Mouse (Mus musculus) lung, embryonic 14.5 days (tissue): ENCODE results near the gene Kazald1. TPM values are rescaled to one million over a fixed set of nuclear protein-coding genes. Genes with fewer than 3 reads are reported as not detected.
A peak's percentile ranks its signal among the peaks of the same experiment; 100 is the strongest.

Source experiments
- ATAC-seq: fragments of 200-750 bp; cut with Nextera tagmentation; 2 replicates; pipeline ENCODE4 v1.8.0; 2017; ENCODE audit warnings: mild to moderate bottlenecking, moderate TSS enrichment, moderate library complexity; ENCODE audit not compliant: insufficient read depth
- DNase-seq: peaks from one replicate; pipeline ENCODE4 v3.0.0-alpha.2; 2015
- H3K27ac ChIP-seq: fragments of 300-500 bp; sonication (generic); 2 replicates; pipeline ENCODE4 v1.5.1; 2014; ENCODE audit warnings: low read depth, mild to moderate bottlenecking, moderate library complexity
- H3K27me3 ChIP-seq: fragments of 300-500 bp; sonication (generic); 2 replicates; pipeline ENCODE4 v1.6.1; 2014; ENCODE audit warnings: low read length, control low read depth; ENCODE audit not compliant: insufficient read depth
- H3K36me3 ChIP-seq: fragments of 300-500 bp; sonication (generic); 2 replicates; pipeline ENCODE4 v1.6.1; 2014; ENCODE audit warnings: control low read depth; ENCODE audit not compliant: insufficient read depth
- H3K4me1 ChIP-seq: fragments of 300-500 bp; sonication (generic); 2 replicates; pipeline ENCODE4 v1.6.1; 2014; ENCODE audit warnings: antibody characterized with exemption, control low read depth; ENCODE audit not compliant: insufficient read depth
- H3K4me2 ChIP-seq: fragments of 300-500 bp; sonication (generic); 2 replicates; pipeline ENCODE4 v1.6.1; 2014; ENCODE audit warnings: mild to moderate bottlenecking
- H3K4me3 ChIP-seq: fragments of 300-500 bp; sonication (generic); 2 replicates; pipeline ENCODE4 v1.5.1; 2014; ENCODE audit warnings: low read depth, low read length
- H3K9ac ChIP-seq: fragments of 300-500 bp; sonication (generic); 2 replicates; pipeline ENCODE4 v1.6.1; 2014
- H3K9me3 ChIP-seq: fragments of 300-500 bp; sonication (generic); 2 replicates; pipeline ENCODE4 v1.6.1; 2016; ENCODE audit warnings: low read depth, low read length, control low read depth
- CTCF ChIP-seq: IDR thresholded peaks from 2 replicates; pipeline ENCODE4 v1.5.1; 2016; ENCODE audit warnings: antibody characterized with exemption, low read depth
- WGBS: fragments of 180-500 bp; shearing (Covaris S2); extraction: QIAGEN DNeasy Blood & Tissue Kit; methylation state at CpG from one replicate; pipeline ENCODE4 v1.1.7; 2014; 5-methylcytosine and 5-hydroxymethylcytosine counted together
- polyA plus RNA-seq: library from polyadenylated mRNA; unstranded; fragments of >200 nt; fragmentation: Nextera tagmentation; extraction: Ambion mirVana; gene quantifications from 2 replicates; pipeline ENCODE4 v1.2.1, GENCODE M21; 2014

The Kazald1 gene
- polyA plus RNA-seq, 1 experiment from 2014 or later: 1.5 TPM

DNA sequence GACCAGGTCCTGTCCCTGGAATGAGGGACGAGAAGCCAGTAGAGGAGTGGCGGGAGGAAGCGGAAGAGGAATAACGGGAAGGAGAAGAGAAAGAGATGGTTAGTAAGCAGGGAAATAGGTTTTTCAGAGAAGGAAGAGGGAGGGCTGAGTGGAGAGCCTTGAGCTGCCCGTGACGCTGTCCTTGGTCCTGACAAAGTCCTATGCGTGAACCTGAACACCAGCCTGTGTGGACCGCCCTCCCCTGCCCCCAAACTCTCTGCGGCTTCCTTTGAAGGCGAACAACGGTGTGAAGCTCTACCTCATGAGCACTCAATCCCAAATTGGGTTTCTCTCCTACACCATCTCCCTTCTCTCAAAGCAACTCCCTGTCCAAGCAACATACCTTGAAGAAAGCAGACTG lies 22.8 kb downstream of the Kazald1 start:
- Histone ChIP-seq H3K4me2 (no peak overlapping the region), H3K36me3 (no peaks in the 10 kb centered on the region), H3K9me3 (no peaks in the 10 kb centered on the region), H3K27me3 (0 out of 2 replicates have a peak, but pooled peaks cover 5% of the 10 kb centered on the region), H3K4me3 (no peak overlapping the region), H3K9ac (no peak overlapping the region), H3K4me1 (no peaks in the 10 kb centered on the region), H3K27ac (no peak overlapping the region)
- ATAC-seq (no peak), DNase-seq (peak; percentile 90)
- 17% methylated on average over 11 of the region's 11 CpGs for WGBS
- no peak for TF ChIP-seq CTCF

DNA sequence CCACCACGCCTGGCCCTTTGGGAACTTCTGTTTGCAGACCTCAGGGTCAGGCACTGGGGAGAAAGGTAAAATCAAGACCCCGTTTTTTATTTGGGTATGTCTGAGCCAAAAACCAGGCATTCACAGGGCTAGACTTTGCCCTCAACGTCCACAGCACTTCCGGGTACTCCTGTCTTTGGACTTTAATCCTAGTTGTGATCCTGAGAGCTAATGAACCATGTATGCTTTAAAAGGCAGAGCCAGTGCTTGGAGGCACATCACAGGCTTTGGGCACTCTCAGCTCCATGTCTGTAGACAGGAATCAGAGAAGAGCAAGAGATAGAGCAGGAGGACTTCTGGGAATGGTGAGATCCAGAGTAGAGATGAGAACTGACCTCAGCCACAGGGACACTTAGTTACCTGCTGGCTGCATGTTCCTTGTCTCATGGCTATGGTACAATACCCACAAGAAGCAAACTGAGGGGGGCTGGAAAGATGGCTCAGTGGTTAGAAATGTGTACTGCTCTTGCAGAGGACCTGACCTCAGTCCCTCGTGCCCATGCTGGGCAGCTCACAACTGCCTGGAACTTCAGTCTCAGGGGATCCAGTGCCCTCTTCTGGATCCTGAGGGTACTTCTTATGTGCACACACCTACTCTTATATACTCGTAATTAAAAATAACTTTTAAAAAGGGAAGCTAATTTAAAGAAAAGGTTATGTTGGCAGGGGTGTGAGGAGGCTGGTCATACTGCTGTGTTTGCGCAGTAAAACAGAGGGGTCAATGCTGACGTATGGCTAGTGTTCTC lies 25.6 kb downstream of the Kazald1 start:
- ATAC-seq: no peak
- TF ChIP-seq CTCF: no peak
- WGBS: 72% methylated on average over 8 of the region's 8 CpGs

DNA sequence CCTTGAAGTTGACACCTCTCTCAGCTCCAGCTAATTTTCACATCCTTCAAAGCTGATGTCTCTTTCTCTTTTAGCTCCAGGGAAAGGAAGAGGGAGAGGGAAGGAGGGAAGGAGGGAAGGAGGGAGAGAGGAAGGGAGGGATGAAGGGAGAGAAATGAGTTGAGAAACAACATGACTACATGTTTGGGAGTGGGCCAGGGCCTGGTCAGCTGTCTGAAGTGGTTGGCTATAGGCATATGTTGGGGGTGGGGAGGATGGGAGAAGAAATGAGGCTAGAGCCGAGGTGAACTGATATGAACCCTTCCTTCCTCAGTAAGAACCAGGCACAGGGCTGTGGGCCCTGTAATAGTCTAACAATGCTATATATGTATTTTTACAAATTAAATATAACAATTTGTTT lies 30.6 kb downstream of the Kazald1 start:
- Histone ChIP-seq H3K27me3 (peaks cover 26% of the 10 kb centered on the region), H3K27ac (no peak overlapping the region), H3K9ac (no peak overlapping the region), H3K4me2 (no peak overlapping the region), H3K4me1 (no peaks in the 10 kb centered on the region), H3K9me3 (no peaks in the 10 kb centered on the region), H3K4me3 (no peak overlapping the region), H3K36me3 (no peaks in the 10 kb centered on the region)
- no peak for TF ChIP-seq CTCF
- WGBS: 24% methylated on average over 1 of the region's 1 CpGs
- DNase-seq (no peak), ATAC-seq (no peak)

More for the DNA sequence above, 25.6 kb downstream of the Kazald1 start:
- Histone ChIP-seq H3K27me3 (peaks cover 26% of the 10 kb centered on the region), H3K27ac (no peak overlapping the region), H3K36me3 (no peaks in the 10 kb centered on the region), H3K4me1 (no peaks in the 10 kb centered on the region), H3K9ac (no peak overlapping the region), H3K4me3 (no peak overlapping the region), H3K4me2 (no peak overlapping the region), H3K9me3 (no peaks in the 10 kb centered on the region)
- no peak for DNase-seq

DNA sequence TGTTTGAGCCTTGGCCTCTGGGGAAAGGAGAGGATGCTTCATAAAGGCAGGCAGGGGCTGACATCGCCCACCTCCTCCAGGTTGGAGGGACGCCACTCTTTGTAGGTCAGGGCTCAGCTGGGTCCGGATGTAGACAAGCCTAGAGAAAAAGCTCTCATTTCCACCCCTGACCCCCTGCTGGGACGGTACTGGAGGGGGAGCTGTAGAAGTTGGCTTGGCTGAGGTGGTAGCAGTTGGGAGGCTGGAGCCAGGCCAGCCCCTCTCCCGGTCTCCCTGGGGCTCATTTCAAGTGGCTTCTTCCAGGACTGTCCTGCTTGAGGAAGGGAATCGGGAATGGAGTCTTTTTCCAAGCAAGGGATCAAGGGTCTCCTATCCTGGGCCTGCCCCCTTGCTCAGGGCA lies 31.6 kb downstream of the Kazald1 start:
- Histone ChIP-seq H3K27ac (no peak overlapping the region), H3K36me3 (no peaks in the 10 kb centered on the region), H3K27me3 (peaks cover 26% of the 10 kb centered on the region), H3K4me1 (no peaks in the 10 kb centered on the region), H3K4me2 (no peak overlapping the region), H3K4me3 (no peak overlapping the region), H3K9ac (no peak overlapping the region), H3K9me3 (no peaks in the 10 kb centered on the region)
- no peak for DNase-seq
- no peak for TF ChIP-seq CTCF
- no peak for ATAC-seq
- WGBS: 29% methylated on average over 6 of the region's 6 CpGs

DNA sequence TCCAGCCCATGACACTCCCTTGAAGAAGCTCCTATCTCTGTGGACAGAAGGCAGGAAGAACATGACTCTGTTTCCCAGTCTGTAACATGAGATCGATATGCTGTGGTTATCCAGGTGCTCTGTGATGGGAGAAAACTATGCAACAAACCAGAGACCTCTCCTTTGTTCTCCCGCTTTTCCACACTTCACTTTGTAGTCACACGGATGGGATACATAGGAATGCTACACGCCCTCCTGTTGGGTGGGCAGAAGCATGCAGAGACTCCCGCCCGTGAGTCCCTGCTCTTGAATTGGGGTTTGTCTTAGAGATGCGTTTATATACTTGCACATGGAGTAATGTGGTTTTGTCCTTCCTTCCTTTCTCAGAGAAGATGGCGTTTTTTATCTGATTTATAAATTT lies 35.6 kb downstream of the Kazald1 start:
- no peak for TF ChIP-seq CTCF
- Histone ChIP-seq H3K4me3 (no peak overlapping the region), H3K27ac (no peak overlapping the region), H3K4me2 (no peak overlapping the region), H3K4me1 (no peaks in the 10 kb centered on the region), H3K36me3 (no peaks in the 10 kb centered on the region), H3K27me3 (no peaks in the 10 kb centered on the region), H3K9ac (no peak overlapping the region), H3K9me3 (no peaks in the 10 kb centered on the region)
- WGBS: 59% methylated on average over 8 of the region's 8 CpGs
- no peak for DNase-seq
- ATAC-seq: no peak

DNA sequence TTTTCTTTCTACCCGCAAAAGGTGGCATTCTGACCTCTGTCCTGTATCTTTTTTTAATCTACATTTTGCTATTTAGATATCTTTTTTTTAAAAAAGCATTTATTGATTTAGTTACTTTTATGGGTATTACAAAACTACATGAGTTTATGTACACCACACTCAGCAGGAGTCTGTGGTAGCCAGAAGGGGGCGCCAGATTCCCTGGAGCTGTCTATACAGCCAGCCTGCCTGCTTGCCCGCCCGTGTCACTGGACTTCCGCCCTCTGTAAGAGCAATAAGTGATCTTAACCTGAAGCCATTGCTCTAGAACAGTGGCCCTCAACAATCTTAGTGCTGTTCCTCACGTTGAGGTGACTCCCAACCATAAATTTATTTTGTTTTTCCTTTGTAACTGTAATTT lies 37.4 kb downstream of the Kazald1 start:
- Histone ChIP-seq H3K27me3 (no peaks in the 10 kb centered on the region), H3K4me3 (no peak overlapping the region), H3K36me3 (no peaks in the 10 kb centered on the region), H3K4me2 (no peak overlapping the region), H3K9me3 (no peaks in the 10 kb centered on the region), H3K4me1 (no peaks in the 10 kb centered on the region), H3K27ac (no peak overlapping the region), H3K9ac (no peak overlapping the region)
- DNase-seq: no peak
- no peak for ATAC-seq
- WGBS: 79% methylated on average over 6 of the region's 6 CpGs
- peak; percentile 34; the same call in 1 of the 2 replicates for TF ChIP-seq CTCF

DNA sequence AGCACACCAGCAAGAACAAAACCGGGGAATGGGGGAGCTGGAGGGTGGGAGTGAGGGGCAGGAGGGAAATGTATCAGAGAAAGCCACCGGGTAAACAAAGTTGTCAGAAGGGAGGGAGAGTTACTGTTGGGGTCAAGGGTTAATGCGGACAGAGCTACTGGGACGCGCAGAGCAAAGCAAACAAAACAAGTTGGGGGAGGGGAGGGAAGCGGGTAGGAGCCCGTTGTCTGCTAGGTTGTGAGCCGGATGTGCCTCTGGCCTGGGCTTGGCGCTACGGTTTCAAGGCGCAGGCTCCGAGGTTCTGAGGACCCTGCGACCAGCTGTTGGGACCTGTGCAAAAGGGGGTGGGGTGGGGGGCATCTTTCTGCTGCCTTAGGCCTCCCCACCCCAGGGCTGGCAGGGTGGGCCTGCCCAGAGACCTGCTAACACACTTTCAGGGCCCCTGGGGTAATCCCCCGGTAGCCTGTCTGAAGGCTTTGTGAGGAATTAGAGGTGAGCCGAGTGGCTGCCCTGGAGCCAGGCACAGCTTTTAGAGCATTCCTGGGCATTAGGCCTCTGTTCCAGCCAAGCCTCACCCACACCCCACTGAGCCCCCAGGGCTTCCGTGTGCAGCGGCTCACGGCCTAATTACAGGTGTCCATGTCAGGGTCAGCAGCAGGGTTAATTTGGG lies 38.9 kb downstream of the Kazald1 start:
- ATAC-seq (peak; percentile 54; the same call in 1 of the 2 replicates), DNase-seq (peak; percentile 56)
- Histone ChIP-seq H3K4me2 (0 out of 2 replicates have a peak overlapping the region, but pooled peaks have one; percentile 15), H3K9me3 (no peaks in the 10 kb centered on the region), H3K36me3 (no peaks in the 10 kb centered on the region), H3K9ac (no peak overlapping the region), H3K27ac (no peak overlapping the region), H3K27me3 (no peaks in the 10 kb centered on the region), H3K4me1 (no peaks in the 10 kb centered on the region), H3K4me3 (no peak overlapping the region)
- no peak for TF ChIP-seq CTCF
- 3% methylated on average over 18 of the region's 18 CpGs for WGBS
